Mouse (Mus musculus) erythroid progenitor cell, adult 5-6 weeks (primary cell): Measurements from ENCODE around the gene Rhox10. TPM values are rescaled to one million over a fixed set of nuclear protein-coding genes. Genes with fewer than 3 reads are reported as not detected.
"Not testable (repeated sequence)": the region's sequence is repeated elsewhere in the genome, so short reads cannot be mapped to it uniquely, and the experiment has no call there.

ENCODE experiments used
- ATAC-seq: replicated peaks from 2 replicates; pipeline ENCODE4 v1.8.0; 2016; ENCODE audit warnings: moderate number of reproducible peaks, mild to moderate bottlenecking, moderate TSS enrichment, inconsistent platforms; ENCODE audit not compliant: poor library complexity, low FRiP score, severe bottlenecking
- total RNA-seq, 2 experiments: library from RNA; stranded (forward) in 1 of 2; stranded (reverse) in 1 of 2; fragments of 150-400 nt in 1 of 2; fragments of 186-747, 209-891 nt in 1 of 2; gene quantifications; 2 replicates each; pipeline versions ENCODE4 v1.2.3 to v1.2.4; 2015 to 2017; ENCODE audit warnings: low replicate concordance in 2 of 2

Rhox10 gene
- total RNA-seq (2015; ENCODE audit: low replicate concordance) (not detected in 2 replicates), total RNA-seq (2017; ENCODE audit: low replicate concordance) (not detected in 2 replicates)

DNA sequence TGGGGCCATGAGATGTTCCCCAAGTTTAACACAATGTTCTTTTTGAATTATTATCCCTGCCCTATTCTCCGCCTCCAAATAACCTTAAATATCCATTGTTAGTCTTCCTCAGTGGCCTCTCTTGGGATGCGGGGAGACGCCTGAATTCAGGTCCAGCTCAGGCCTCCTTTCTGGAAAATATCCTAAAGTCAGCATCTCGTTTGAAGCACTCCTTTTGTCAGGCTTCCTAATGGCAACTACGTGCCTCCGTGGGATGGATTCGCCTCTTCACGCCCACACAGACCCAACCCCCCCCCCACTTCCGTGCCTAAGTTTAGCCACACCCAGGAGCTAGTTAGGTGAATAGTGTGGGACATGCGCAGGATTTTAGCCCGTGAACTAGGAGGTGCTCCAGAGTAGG lies at the start of gene Rhox10:
TSS of gene Rhox10 (plus strand) at position 301 of the 400 bp plus-strand sequence.
- ATAC-seq = no peak

DNA sequence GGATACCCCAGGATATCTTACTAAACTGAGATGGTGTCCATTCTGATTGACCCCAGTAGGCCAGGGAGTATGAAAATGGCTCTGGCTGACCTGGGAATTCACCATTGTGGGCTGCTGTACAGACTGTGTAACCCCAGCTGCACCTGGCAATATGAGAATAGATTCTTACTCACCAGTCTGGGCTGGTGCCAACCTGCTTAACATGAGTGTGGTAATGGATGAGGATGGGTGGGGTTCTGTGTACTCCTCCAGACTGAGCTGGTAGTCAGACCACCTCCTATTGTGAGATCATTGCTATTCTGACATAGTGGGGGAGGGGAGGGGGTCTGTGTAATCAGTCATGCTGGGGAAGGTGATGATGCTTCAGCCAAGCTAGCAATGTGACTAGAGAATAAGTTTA lies 47.7 kb upstream of the Rhox10 start, which contains the start of gene Btg1-ps1:
TSS of gene Btg1-ps1 (minus strand) at position 219 of the 400 bp plus-strand sequence.
- ATAC-seq = not testable (repeated sequence)

DNA sequence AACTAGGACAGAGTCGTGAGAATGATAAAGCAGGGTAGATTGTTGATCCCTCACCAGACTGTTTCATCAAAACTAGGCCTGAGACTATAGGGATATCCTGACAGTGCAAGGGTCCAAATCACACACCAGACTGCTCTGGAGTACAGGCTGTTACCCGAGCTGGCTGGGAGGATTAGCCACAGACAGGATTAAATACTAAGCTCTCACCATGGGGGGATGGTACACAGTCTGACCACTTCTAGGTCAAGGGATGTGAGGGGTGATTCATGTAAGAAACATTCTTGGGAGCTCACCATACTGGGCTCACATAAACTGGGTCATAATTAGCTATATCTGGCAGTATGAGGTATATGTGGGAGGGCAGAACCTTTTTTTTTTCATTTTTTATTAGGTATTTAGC lies 32.4 kb upstream of the Rhox10 start:
- no peak for ATAC-seq

DNA sequence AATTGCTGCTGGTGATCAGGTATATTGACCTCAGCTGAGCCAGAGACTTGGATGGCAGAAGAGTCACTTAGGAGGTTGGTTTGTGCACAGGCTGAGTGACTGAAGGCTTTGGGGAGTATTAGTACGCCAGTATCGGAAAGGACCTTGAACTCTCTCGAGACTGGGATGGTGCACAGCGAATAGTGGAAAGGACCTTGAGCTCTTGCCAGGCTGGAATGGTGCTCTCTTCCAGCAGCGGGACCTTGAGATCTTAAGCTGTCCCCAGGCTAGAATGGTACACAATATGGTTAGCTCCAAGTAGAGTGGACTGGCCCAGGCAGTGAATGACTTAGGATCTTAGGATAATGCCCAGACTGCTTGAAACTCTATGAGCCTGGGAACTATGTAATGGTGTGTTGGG lies 26.6 kb upstream of the Rhox10 start:
- ATAC-seq = no peak

DNA sequence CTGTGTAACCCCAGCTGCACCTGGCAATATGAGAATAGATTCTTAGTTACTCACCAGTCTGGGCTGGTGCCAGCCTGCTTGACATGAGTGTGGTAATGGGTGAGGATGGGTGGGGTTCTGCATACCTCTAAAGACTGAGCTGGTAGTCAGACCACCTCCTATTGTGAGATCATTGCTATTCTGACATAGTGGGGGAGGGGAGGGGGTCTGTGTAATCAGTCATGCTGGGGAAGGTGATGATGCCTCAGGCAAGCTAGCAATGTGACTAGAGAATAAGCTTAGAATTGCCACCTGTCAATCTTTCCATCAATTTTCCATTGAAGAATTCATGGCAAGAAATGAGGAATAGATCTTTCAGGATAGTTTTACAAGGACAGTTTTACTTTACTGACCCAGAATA lies 23.3 kb upstream of the Rhox10 start, which contains the start of gene Btg1-ps2:
TSS of gene Btg1-ps2 (minus strand) at position 101 of the 400 bp plus-strand sequence.
- ATAC-seq = not testable (repeated sequence)

DNA sequence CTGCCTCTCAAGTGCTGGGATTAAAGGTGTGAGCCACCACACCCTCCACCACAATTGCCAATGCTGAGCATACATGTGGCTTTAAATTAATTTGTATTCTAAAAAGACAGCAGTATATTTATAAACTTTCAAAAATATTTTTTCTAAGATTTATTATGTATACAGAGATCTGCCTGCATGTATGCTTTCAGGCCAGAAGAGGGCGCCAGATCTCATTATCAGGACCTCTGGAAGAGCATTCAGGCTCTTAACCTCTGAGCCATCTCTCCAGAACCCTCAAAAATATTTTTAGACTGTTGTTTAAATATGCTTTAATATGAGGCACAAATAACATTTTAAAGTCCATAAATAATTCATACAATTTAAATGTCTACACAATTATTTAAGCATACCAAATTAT lies 4.7 kb upstream of the Rhox10 start:
- ATAC-seq = no peak

DNA sequence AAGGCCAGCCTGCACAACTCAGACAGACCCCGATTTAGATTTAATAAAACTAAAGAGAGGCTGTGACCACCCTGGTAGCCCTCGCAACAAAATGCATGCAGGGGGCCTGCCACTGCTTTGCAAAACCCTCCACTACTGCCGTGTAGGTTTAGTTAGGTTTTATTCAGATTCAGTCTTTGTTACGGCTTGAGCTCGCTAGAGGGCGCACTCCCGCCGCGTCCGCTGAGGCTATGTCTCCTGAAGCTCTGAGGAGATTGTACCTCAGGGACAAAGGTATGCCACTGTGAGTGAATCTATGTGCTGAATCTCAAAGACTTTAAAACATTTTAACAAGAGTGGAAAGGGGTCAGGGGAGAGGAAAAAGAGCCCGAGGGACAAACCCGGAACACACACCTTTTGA lies 18.0 kb downstream of the Rhox10 start:
- ATAC-seq = no peak

DNA sequence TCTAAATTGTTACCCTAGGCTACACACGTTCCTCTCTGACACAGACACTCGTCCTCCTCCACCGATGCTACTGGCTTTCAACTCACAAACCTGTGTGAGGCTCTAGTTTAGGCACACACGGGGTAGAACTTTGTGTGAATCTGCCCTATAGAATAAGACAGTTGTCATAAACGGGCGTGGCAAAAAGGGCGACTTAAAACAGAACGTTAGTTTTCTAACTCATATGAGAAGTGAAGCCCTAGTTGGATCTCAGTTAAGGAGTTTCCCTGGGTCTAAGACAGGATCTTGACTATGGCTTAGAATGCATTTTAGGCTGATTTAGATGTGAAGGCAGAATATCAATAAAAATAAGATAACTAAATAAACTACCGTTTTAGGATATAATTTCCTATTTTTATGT lies 18.8 kb downstream of the Rhox10 start, which contains the start of gene Rhox11:
TSS of gene Rhox11 (minus strand) at position 101 of the 400 bp plus-strand sequence.
- no peak for ATAC-seq

DNA sequence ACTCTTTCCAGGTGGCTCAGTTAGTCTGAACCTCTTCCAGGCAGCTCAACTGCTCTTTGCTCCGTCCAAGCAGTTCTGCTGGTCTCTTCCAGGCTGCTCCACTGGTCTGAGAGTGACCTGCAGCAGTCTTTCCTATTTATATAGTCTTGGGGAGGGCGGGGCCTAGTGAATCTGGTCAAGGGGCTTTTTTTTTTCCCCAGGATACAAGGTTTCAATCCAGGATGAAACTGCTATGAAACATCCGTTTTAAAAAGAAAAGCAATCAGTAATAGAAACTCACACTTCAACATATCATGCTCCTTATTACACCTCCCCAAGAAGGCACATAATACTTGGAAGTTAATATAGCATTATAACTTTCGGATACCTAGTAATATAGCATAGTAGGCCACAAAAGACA lies 44.5 kb downstream of the Rhox10 start, which contains the start of gene Rhox12:
TSS of gene Rhox12 (minus strand) at position 101 of the 400 bp plus-strand sequence.
- ATAC-seq = no peak

DNA sequence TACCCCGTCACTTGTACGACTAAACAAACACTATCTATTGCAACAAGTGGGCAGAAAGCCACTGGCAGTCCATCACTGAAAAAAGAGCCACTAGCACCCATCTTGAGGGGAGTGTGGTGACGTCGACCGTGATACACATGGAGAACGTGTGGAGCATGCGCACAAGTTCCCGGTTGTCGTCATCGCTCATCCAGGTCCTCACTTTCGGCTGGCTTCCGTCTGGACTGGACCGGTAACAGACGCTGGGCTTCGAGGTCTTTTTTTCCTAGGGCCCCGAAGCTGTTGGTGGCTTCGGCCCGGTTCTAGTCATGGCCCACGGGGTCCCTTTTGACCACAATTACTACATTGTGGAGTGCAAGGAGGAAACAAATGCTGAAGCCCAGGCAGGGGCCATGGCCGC lies 54.7 kb downstream of the Rhox10 start, which contains the start of gene Rhox13:
TSS of gene Rhox13 (plus strand) at position 238 of the 400 bp plus-strand sequence.
- ATAC-seq = no peak

Other genes starting within 250 kb of the Rhox10 start
- not detected in 2 replicates for gene Rhox6, start 239.6 kb upstream of the Rhox10 start, total RNA-seq (2015; ENCODE audit: low replicate concordance)
- not detected in 2 replicates for gene Rhox6, start 239.6 kb upstream of the Rhox10 start, total RNA-seq (2017; ENCODE audit: low replicate concordance)
- gene Rhox7a, start 234.8 kb upstream of the Rhox10 start, total RNA-seq (2015; ENCODE audit: low replicate concordance) = not detected in 2 replicates
- gene Rhox7a, start 234.8 kb upstream of the Rhox10 start, total RNA-seq (2017; ENCODE audit: low replicate concordance) = not detected in 2 replicates
- not detected in 2 replicates for gene Rhox8, start 187.5 kb upstream of the Rhox10 start, total RNA-seq (2015; ENCODE audit: low replicate concordance)
- gene Rhox8, start 187.5 kb upstream of the Rhox10 start, total RNA-seq (2017; ENCODE audit: low replicate concordance) = 0.51 TPM in 1 of 2 replicates, not detected in the other
- gene Rhox7b, start 169.2 kb upstream of the Rhox10 start, total RNA-seq (2015; ENCODE audit: low replicate concordance) = not detected in 2 replicates
- not detected in 2 replicates for gene Rhox7b, start 169.2 kb upstream of the Rhox10 start, total RNA-seq (2017; ENCODE audit: low replicate concordance)
- gene Rhox9, start 164.7 kb upstream of the Rhox10 start, total RNA-seq (2015; ENCODE audit: low replicate concordance) = not detected in 2 replicates
- gene Rhox9, start 164.7 kb upstream of the Rhox10 start, total RNA-seq (2017; ENCODE audit: low replicate concordance) = not detected in 2 replicates
- not detected in 2 replicates for gene Btg1-ps1, start 47.7 kb upstream of the Rhox10 start, total RNA-seq (2015; ENCODE audit: low replicate concordance)
- not detected in 2 replicates for gene Btg1-ps1, start 47.7 kb upstream of the Rhox10 start, total RNA-seq (2017; ENCODE audit: low replicate concordance)
- not detected in 2 replicates for gene Btg1-ps2, start 23.4 kb upstream of the Rhox10 start, total RNA-seq (2015; ENCODE audit: low replicate concordance)
- gene Btg1-ps2, start 23.4 kb upstream of the Rhox10 start, total RNA-seq (2017; ENCODE audit: low replicate concordance) = not detected in 2 replicates
- gene Rhox11, start 18.7 kb downstream of the Rhox10 start, total RNA-seq (2015; ENCODE audit: low replicate concordance) = not detected in 2 replicates
- gene Rhox11, start 18.7 kb downstream of the Rhox10 start, total RNA-seq (2017; ENCODE audit: low replicate concordance) = not detected in 2 replicates
- gene Rhox12, start 44.4 kb downstream of the Rhox10 start, total RNA-seq (2015; ENCODE audit: low replicate concordance) = not detected in 2 replicates
- gene Rhox12, start 44.4 kb downstream of the Rhox10 start, total RNA-seq (2017; ENCODE audit: low replicate concordance) = not detected in 2 replicates
- gene Rhox13, start 54.7 kb downstream of the Rhox10 start, total RNA-seq (2015; ENCODE audit: low replicate concordance) = not detected in 2 replicates
- gene Rhox13, start 54.7 kb downstream of the Rhox10 start, total RNA-seq (2017; ENCODE audit: low replicate concordance) = not detected in 2 replicates
- gene Zbtb33, start 123.3 kb downstream of the Rhox10 start, total RNA-seq (2015; ENCODE audit: low replicate concordance) = 10.1 and 15.1 TPM in 2 replicates
- gene Zbtb33, start 123.3 kb downstream of the Rhox10 start, total RNA-seq (2017; ENCODE audit: low replicate concordance) = 3.2 and 10.7 TPM in 2 replicates
- gene Tmem255a, start 186.0 kb downstream of the Rhox10 start, total RNA-seq (2015; ENCODE audit: low replicate concordance) = not detected in 2 replicates
- gene Tmem255a, start 186.0 kb downstream of the Rhox10 start, total RNA-seq (2017; ENCODE audit: low replicate concordance) = 0.91 TPM in 1 of 2 replicates, not detected in the other
- gene Atp1b4, start 249.7 kb downstream of the Rhox10 start, total RNA-seq (2015; ENCODE audit: low replicate concordance) = not detected in 2 replicates
- gene Atp1b4, start 249.7 kb downstream of the Rhox10 start, total RNA-seq (2017; ENCODE audit: low replicate concordance) = not detected in 2 replicates